Mouse (Mus musculus): Measurements from ENCODE around the gene Parp4. TPM values are rescaled to one million over a fixed set of nuclear protein-coding genes. Genes with fewer than 3 reads are reported as not detected.
A peak's percentile ranks its signal among the peaks of the same experiment; 100 is the strongest.

The Parp4 gene
- polyA plus RNA-seq (2015; fragmentation: Nextera tagmentation; extraction: Ambion mirVana) = 10.6 and 13.1 TPM in 2 replicates

DNA sequence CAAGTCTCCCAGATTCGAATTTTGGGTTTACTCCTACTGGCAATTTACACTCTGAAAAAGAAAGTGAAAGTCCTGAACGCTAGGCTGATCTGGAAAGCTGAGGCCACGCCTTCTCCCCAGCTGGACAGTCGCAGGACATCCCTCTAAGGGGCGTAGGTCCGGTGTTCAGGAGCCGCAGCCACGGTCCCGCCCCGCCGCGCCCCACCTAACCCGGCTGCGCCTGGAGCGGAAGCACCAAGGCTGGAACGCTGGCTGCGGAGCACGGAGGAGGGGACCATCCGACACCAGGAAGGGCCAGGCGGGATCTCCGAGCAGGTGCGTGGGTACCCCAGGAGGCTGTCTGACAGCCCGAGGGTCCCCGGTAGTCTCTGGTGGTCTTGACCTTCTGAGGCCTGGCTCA lies at the start of gene Parp4, which contains the start of gene Cenpj:
TSS of gene Parp4 (plus strand) at position 204 of the 400 bp plus-strand sequence.
TSS of gene Cenpj (minus strand) at position 10 of the 400 bp plus-strand sequence.
- Histone ChIP-seq H3K4me3 (ENCODE audit: low read depth, low read length) (peak within 1 kb of the TSS; percentile 69), H3K9ac (replicated peaks; ENCODE audit: low read depth) (peak within 1 kb of the TSS; percentile 62), H3K4me2 (replicated peaks; ENCODE audit: low read depth, low read length) (peak within 1 kb of the TSS; percentile 85), H3K9me3 (ENCODE audit: low read length) (no peaks in the 10 kb centered on the region), H3K4me1 (ENCODE audit: insufficient read depth, low read depth, low read length) (peaks cover 4% of the 10 kb centered on the region; the same call in 1 of the 2 replicates), H3K36me3 (ENCODE audit: insufficient read depth, low read length) (no peaks in the 10 kb centered on the region), H3K27me3 (replicated peaks; ENCODE audit: insufficient read depth, low read length) (no peaks in the 10 kb centered on the region), H3K27ac (ENCODE audit: low read length) (peak within 1 kb of the TSS; percentile 69)
- DNase-seq (ENCODE audit: low spot score) (peak; percentile 98), ATAC-seq (peak; percentile 88)
- TF ChIP-seq EP300 (IDR thresholded peaks at IDR 0.05) (no peak), CTCF (IDR thresholded peaks at IDR 0.05) (no peak)
- under 1% methylated on average over 23 of the region's 24 CpGs for WGBS

DNA sequence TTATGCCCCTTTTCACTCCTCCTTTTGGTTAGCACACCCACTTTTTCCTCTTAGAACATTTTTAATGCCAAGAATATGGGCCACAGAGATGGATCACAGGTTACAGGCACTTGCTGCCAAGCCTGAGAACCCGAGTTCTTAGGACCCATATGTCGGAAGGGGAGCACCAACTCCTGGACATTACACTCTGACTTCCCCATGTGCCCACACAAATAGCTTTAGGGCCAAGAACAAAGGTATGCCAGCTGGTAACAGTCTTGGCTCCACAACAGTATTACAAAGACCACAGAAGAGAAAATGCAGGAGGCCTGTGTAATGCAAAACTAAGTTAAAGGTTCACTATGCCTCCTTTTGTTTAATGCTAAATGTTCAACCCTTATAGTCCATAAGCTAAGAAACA lies 44.6 kb upstream of the Parp4 start:
- H3K9ac ChIP-seq (replicated peaks; ENCODE audit: low read depth) = no peak overlapping the region
- no peak overlapping the region for H3K4me3 ChIP-seq (ENCODE audit: low read depth, low read length)
- no peak for TF ChIP-seq CTCF (IDR thresholded peaks at IDR 0.05)
- no peak for TF ChIP-seq EP300 (IDR thresholded peaks at IDR 0.05)
- DNase-seq (ENCODE audit: low spot score) = no peak
- no peaks in the 10 kb centered on the region for H3K27me3 ChIP-seq (replicated peaks; ENCODE audit: insufficient read depth, low read length)
- no peak for ATAC-seq
- H3K4me2 ChIP-seq (replicated peaks; ENCODE audit: low read depth, low read length) = no peak overlapping the region
- no peak overlapping the region for H3K27ac ChIP-seq (ENCODE audit: low read length)
- WGBS = 90% methylated on average over 2 of the region's 2 CpGs
- no peaks in the 10 kb centered on the region for H3K4me1 ChIP-seq (ENCODE audit: insufficient read depth, low read depth, low read length)
- H3K9me3 ChIP-seq (ENCODE audit: low read length) = no peaks in the 10 kb centered on the region
- 0 out of 2 replicates have a peak, but pooled peaks cover 3% of the 10 kb centered on the region for H3K36me3 ChIP-seq (ENCODE audit: insufficient read depth, low read length)

DNA sequence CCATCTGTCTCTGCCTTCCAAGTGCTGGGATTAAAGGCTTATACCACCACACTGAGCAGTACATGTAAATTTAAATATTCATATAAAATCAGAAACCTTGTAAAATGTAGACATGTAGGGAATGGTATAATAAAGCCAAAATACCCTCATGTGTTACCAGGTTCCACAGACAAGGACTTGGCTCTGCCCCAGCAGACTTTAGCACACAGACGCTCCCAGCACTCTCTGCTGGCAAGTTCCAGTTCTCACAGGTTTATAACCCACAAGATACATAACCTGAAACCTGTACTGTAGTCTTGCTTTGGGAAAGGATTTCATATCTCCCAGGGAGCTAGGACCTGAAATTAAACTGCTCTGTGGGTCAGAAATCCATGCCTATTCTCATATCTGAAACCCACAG lies 30.5 kb upstream of the Parp4 start:
- DNase-seq (ENCODE audit: low spot score) (no peak), ATAC-seq (no peak)
- TF ChIP-seq CTCF (IDR thresholded peaks at IDR 0.05) (no peak), EP300 (IDR thresholded peaks at IDR 0.05) (no peak)
- no peaks in the 10 kb centered on the region for H3K9me3 ChIP-seq (ENCODE audit: low read length)
- WGBS = 67% methylated on average over 1 of the region's 1 CpGs
- no peak overlapping the region for H3K4me2 ChIP-seq (replicated peaks; ENCODE audit: low read depth, low read length)
- no peaks in the 10 kb centered on the region for H3K27me3 ChIP-seq (replicated peaks; ENCODE audit: insufficient read depth, low read length)
- H3K4me3 ChIP-seq (ENCODE audit: low read depth, low read length) = no peak overlapping the region
- H3K27ac ChIP-seq (ENCODE audit: low read length) = no peak overlapping the region
- no peak overlapping the region for H3K9ac ChIP-seq (replicated peaks; ENCODE audit: low read depth)
- no peaks in the 10 kb centered on the region for H3K36me3 ChIP-seq (ENCODE audit: insufficient read depth, low read length)
- no peaks in the 10 kb centered on the region for H3K4me1 ChIP-seq (ENCODE audit: insufficient read depth, low read depth, low read length)

DNA sequence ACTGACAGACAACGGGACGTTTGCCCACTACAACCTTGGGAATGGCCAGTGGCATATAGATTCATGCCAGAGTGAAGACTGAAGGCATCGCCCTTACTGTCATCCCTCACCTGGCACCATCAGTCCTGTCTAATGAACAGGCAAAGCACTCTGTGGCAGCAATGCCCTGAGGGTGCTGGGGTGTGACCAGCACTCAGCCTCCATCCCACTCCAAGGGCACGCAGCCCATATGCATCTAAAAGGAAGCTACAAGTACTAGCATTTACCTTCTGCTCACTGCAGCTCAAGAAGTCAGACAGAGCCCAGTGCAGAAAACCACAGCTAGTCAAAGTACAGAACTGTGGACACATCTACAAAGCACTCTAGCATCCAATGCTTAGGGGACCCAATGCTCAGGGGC lies 29.9 kb upstream of the Parp4 start:
- Histone ChIP-seq H3K4me3 (ENCODE audit: low read depth, low read length) (no peak overlapping the region), H3K27me3 (replicated peaks; ENCODE audit: insufficient read depth, low read length) (no peaks in the 10 kb centered on the region), H3K9me3 (ENCODE audit: low read length) (no peaks in the 10 kb centered on the region), H3K4me2 (replicated peaks; ENCODE audit: low read depth, low read length) (no peak overlapping the region), H3K27ac (ENCODE audit: low read length) (no peak overlapping the region), H3K4me1 (ENCODE audit: insufficient read depth, low read depth, low read length) (no peaks in the 10 kb centered on the region), H3K9ac (replicated peaks; ENCODE audit: low read depth) (no peak overlapping the region), H3K36me3 (ENCODE audit: insufficient read depth, low read length) (no peaks in the 10 kb centered on the region)
- ATAC-seq (no peak), DNase-seq (ENCODE audit: low spot score) (no peak)
- no peak for TF ChIP-seq CTCF (IDR thresholded peaks at IDR 0.05)
- TF ChIP-seq EP300 (IDR thresholded peaks at IDR 0.05) = no peak
- WGBS = 91% methylated on average over 4 of the region's 4 CpGs

GRCm38 (mm10) chr14:56550960-56551359 lies 24.5 kb upstream of the Parp4 start:
- H3K27ac ChIP-seq (ENCODE audit: low read length) = no peak overlapping the region
- H3K4me3 ChIP-seq (ENCODE audit: low read depth, low read length) = no peak overlapping the region
- no peak for TF ChIP-seq CTCF (IDR thresholded peaks at IDR 0.05)
- TF ChIP-seq EP300 (IDR thresholded peaks at IDR 0.05) = no peak
- 90% methylated on average over 4 of the region's 4 CpGs for WGBS
- H3K9me3 ChIP-seq (ENCODE audit: low read length) = no peaks in the 10 kb centered on the region
- no peak for DNase-seq (ENCODE audit: low spot score)
- H3K4me2 ChIP-seq (replicated peaks; ENCODE audit: low read depth, low read length) = no peak overlapping the region
- H3K9ac ChIP-seq (replicated peaks; ENCODE audit: low read depth) = no peak overlapping the region
- H3K4me1 ChIP-seq (ENCODE audit: insufficient read depth, low read depth, low read length) = no peaks in the 10 kb centered on the region
- H3K27me3 ChIP-seq (replicated peaks; ENCODE audit: insufficient read depth, low read length) = no peaks in the 10 kb centered on the region
- no peaks in the 10 kb centered on the region for H3K36me3 ChIP-seq (ENCODE audit: insufficient read depth, low read length)
- ATAC-seq = no peak

DNA sequence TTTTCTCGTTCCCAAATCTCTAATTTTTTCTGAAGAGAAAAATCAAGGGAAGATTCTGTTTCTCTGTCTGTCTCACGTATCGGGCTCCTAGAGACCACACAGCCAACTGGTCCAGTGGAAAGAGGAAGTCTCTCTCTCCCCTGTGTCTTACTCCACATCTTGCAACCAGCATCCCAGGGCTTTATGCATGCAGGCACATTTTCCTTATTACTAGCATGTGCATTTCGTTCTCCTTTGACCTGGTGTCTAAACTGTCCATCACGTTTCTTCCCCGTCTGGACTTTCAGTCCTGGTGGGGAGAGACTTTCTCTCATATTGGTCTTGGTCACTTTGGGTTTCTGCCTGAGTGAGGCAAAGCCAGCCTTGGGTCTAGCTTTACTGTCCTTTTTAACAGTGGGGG lies 22.5 kb upstream of the Parp4 start:
- Histone ChIP-seq H3K4me2 (replicated peaks; ENCODE audit: low read depth, low read length) (no peak overlapping the region), H3K36me3 (ENCODE audit: insufficient read depth, low read length) (no peaks in the 10 kb centered on the region), H3K27ac (ENCODE audit: low read length) (no peak overlapping the region), H3K27me3 (replicated peaks; ENCODE audit: insufficient read depth, low read length) (no peaks in the 10 kb centered on the region), H3K9ac (replicated peaks; ENCODE audit: low read depth) (no peak overlapping the region), H3K9me3 (ENCODE audit: low read length) (no peaks in the 10 kb centered on the region), H3K4me1 (ENCODE audit: insufficient read depth, low read depth, low read length) (no peaks in the 10 kb centered on the region), H3K4me3 (ENCODE audit: low read depth, low read length) (no peak overlapping the region)
- TF ChIP-seq EP300 (IDR thresholded peaks at IDR 0.05) = no peak
- TF ChIP-seq CTCF (IDR thresholded peaks at IDR 0.05) = no peak
- 93% methylated on average over 6 of the region's 6 CpGs for WGBS
- ATAC-seq = no peak
- DNase-seq (ENCODE audit: low spot score) = no peak

GRCm38 (mm10) chr14:56553331-56553730 lies 22.1 kb upstream of the Parp4 start:
- no peak overlapping the region for H3K27ac ChIP-seq (ENCODE audit: low read length)
- no peak overlapping the region for H3K9ac ChIP-seq (replicated peaks; ENCODE audit: low read depth)
- DNase-seq (ENCODE audit: low spot score) = no peak
- no peak for ATAC-seq
- TF ChIP-seq EP300 (IDR thresholded peaks at IDR 0.05) (no peak), CTCF (IDR thresholded peaks at IDR 0.05) (no peak)
- no peak overlapping the region for H3K4me2 ChIP-seq (replicated peaks; ENCODE audit: low read depth, low read length)
- no peaks in the 10 kb centered on the region for H3K36me3 ChIP-seq (ENCODE audit: insufficient read depth, low read length)
- whole genome bisulfite sequencing = 93% methylated on average over 7 of the region's 7 CpGs
- no peaks in the 10 kb centered on the region for H3K9me3 ChIP-seq (ENCODE audit: low read length)
- no peaks in the 10 kb centered on the region for H3K4me1 ChIP-seq (ENCODE audit: insufficient read depth, low read depth, low read length)
- no peak overlapping the region for H3K4me3 ChIP-seq (ENCODE audit: low read depth, low read length)
- no peaks in the 10 kb centered on the region for H3K27me3 ChIP-seq (replicated peaks; ENCODE audit: insufficient read depth, low read length)
